Comparison of ENCODE assay signal across 30 mouse cellular contexts in the genomic region with DNA sequence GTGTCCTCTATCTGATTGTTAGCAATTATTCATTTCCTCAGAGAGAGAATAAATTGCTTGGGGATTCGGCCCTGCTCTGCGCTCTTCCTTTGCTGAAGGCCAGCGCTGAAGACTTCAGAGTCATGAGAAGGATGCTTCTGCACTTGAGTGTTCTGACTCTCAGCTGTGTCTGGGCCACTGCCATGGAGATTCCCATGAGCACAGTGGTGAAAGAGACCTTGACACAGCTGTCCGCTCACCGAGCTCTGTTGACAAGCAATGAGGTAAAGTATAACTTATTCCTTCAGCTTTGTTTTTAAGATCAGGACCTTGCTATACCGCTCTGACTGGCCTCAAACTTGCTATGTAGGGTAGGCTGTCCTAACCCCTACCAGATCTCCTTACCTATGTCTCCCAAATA. TPM values are rescaled to one million over a fixed set of nuclear protein-coding genes. Genes with fewer than 3 reads are reported as not detected.
DNase-seq lines count a peak whose midpoint lies in the region; ATAC-seq lines count a peak whose summit lies in the region.
"Had no signal": no experiment of that assay in that cellular context is flagged by ENCODE, and none has a peak within 500 bp of the region (broad histone marks: within the 10 kb centered on the region; RNA-seq: fewer than 3 reads in every experiment).

TSS of gene Il5 (plus strand) at position 80 of the 400 bp plus-strand sequence.

- H3K9me3 ChIP-seq in embryonic facial prominence, embryonic 14.5 days (ENCODE audit: control insufficient read depth, low read length), result no peaks in the 10 kb centered on the region
- no peaks in the 10 kb centered on the region for H3K9me3 ChIP-seq in embryonic facial prominence, embryonic 10.5 days
- H3K9me3 ChIP-seq: embryonic facial prominence, embryonic 12.5 days; embryonic facial prominence, embryonic 15.5 days; forebrain, embryonic 10.5 days; forebrain, embryonic 12.5 days; G1E had no signal

- H3K27me3 ChIP-seq in embryonic facial prominence, embryonic 14.5 days (replicated peaks; ENCODE audit: control insufficient read depth, insufficient read depth, low read length), result no peaks in the 10 kb centered on the region
- no peaks in the 10 kb centered on the region for H3K27me3 ChIP-seq in embryonic facial prominence, embryonic 10.5 days (replicated peaks; ENCODE audit: low read depth, poor library complexity, severe bottlenecking)
- H3K27me3 ChIP-seq: embryonic facial prominence, embryonic 12.5 days; embryonic facial prominence, embryonic 15.5 days; forebrain, embryonic 12.5 days had no signal

- no peak within 1 kb of the TSS for H3K9ac ChIP-seq in embryonic facial prominence, embryonic 14.5 days (ENCODE audit: low read depth, low read length)
- H3K9ac ChIP-seq: embryonic facial prominence, embryonic 12.5 days; embryonic facial prominence, embryonic 15.5 days; forebrain, embryonic 12.5 days had no signal

- H3K27ac ChIP-seq in embryonic facial prominence, embryonic 14.5 days (replicated peaks; ENCODE audit: low read depth, low read length), result no peak within 1 kb of the TSS
- no peak within 1 kb of the TSS for H3K27ac ChIP-seq in embryonic facial prominence, embryonic 10.5 days (replicated peaks)
- H3K27ac ChIP-seq: embryonic facial prominence, embryonic 12.5 days; embryonic facial prominence, embryonic 15.5 days; forebrain, embryonic 10.5 days; forebrain, embryonic 12.5 days; gastrocnemius, adult 2 months had no signal

- H3K36me3 ChIP-seq in embryonic facial prominence, embryonic 14.5 days (ENCODE audit: control insufficient read depth, insufficient read depth, low read length), result no peaks in the 10 kb centered on the region
- no peaks in the 10 kb centered on the region for H3K36me3 ChIP-seq in embryonic facial prominence, embryonic 10.5 days (replicated peaks)
- H3K36me3 ChIP-seq: embryonic facial prominence, embryonic 12.5 days; embryonic facial prominence, embryonic 15.5 days; forebrain, embryonic 10.5 days; forebrain, embryonic 12.5 days; G1E had no signal

- peak; percentile 54 for DNase-seq in adrenal gland, adult 2 months
- no peak for DNase-seq in adrenal gland, adult 8-10 months
- DNase-seq in embryonic facial prominence, embryonic 14.5 days (ENCODE audit: low spot score), result peak; percentile 4
- no peak for DNase-seq in embryonic facial prominence, embryonic 10.5 days (ENCODE audit: low spot score)
- DNase-seq in adrenal gland, postnatal 14 days, result peak; percentile 65
- DNase-seq in adrenal gland, postnatal 25 days, result peak; percentile 22
- no peak for DNase-seq in thymus, postnatal 14 days
- DNase-seq in layer of hippocampus, postnatal 36 days, result no peak
- DNase-seq: cerebellum, adult 11 months; cerebellum, adult 18-20 months; cerebellum, adult 8-10 months; cerebellum, adult 9-11 months; cerebellum, postnatal 14 days; cerebellum, postnatal 36 days; embryo, embryonic 11 days; gastrocnemius, adult 2 months had no signal

- 77% methylated on average over 6 of the region's 6 CpGs for WGBS in embryonic facial prominence, embryonic 14.5 days
- WGBS in embryonic facial prominence, embryonic 10.5 days, result 85% methylated on average over 6 of the region's 6 CpGs

- H3K4me1 ChIP-seq in embryonic facial prominence, embryonic 14.5 days (ENCODE audit: control insufficient read depth, insufficient read depth, low read length), result no peaks in the 10 kb centered on the region
- no peaks in the 10 kb centered on the region for H3K4me1 ChIP-seq in embryonic facial prominence, embryonic 10.5 days
- H3K4me1 ChIP-seq: embryonic facial prominence, embryonic 12.5 days; embryonic facial prominence, embryonic 15.5 days; forebrain, embryonic 10.5 days; forebrain, embryonic 12.5 days had no signal

- no peak within 1 kb of the TSS for H3K4me2 ChIP-seq in embryonic facial prominence, embryonic 14.5 days (ENCODE audit: low read depth, low read length)
- H3K4me2 ChIP-seq: embryonic facial prominence, embryonic 12.5 days; embryonic facial prominence, embryonic 15.5 days; forebrain, embryonic 12.5 days had no signal

- ATAC-seq in embryonic facial prominence, embryonic 14.5 days (ENCODE audit: low read depth), result no peak
- ATAC-seq: activated CD4-positive, CD25-positive, alpha-beta regulatory T cell, adult 4 months; CD4-positive, CD25-positive, alpha-beta regulatory T cell, adult 4 months; forebrain, embryonic 14.5 days; forebrain, embryonic 16.5 days; Patski had no signal

- no peak within 1 kb of the TSS for H3K4me3 ChIP-seq in embryonic facial prominence, embryonic 14.5 days (ENCODE audit: low read depth, low read length)
- H3K4me3 ChIP-seq in embryonic facial prominence, embryonic 10.5 days, result no peak within 1 kb of the TSS
- H3K4me3 ChIP-seq: embryonic facial prominence, embryonic 12.5 days; embryonic facial prominence, embryonic 15.5 days; erythroblast, embryonic 14.5 days; forebrain, embryonic 10.5 days; forebrain, embryonic 12.5 days; gastrocnemius, adult 2 months had no signal

RNA-seq across cellular contexts. Expression of gene Il5, which starts in this region (rescaled TPM):
- not detected for total RNA-seq in adrenal gland, adult 2 months (2021)
- 0.06 and 0.12 TPM in 2 replicates for polyA plus RNA-seq in adrenal gland, adult 2 months (2012; rRNA removed)
- not detected for total RNA-seq in adrenal gland, adult 8-10 months (2022)
- polyA plus RNA-seq in embryonic facial prominence, embryonic 14.5 days (2014; fragmentation: Nextera tagmentation; extraction: Ambion mirVana), result not detected in 2 replicates
- polyA plus RNA-seq in embryonic facial prominence, embryonic 10.5 days (2016; fragmentation: Nextera tagmentation; extraction: Ambion mirVana), result not detected in 2 replicates
- not detected in 2 replicates for total RNA-seq in adrenal gland, postnatal 14 days (2021)
- not detected in 2 replicates for total RNA-seq in adrenal gland, postnatal 25 days (2021)
- not detected for total RNA-seq in layer of hippocampus, postnatal 36 days (2021)
- total RNA-seq: CH12.LX; common myeloid progenitor, adult 5-6 weeks; gastrocnemius, adult 2 months had no signal
- polyA plus RNA-seq: brain, embryonic 14.5 days; CD4-positive, CD25-positive, alpha-beta regulatory T cell, adult 4 months; embryonic facial prominence, embryonic 12.5 days; embryonic facial prominence, embryonic 15.5 days; erythroblast, embryonic 14.5 days; forebrain, embryonic 12.5 days; forebrain, embryonic 14.5 days; forebrain, embryonic 16.5 days; G1E; Patski had no signal

Comparison
In these comparisons a context has a peak if more than half of its experiments do, and no peak if none do; other contexts are left out.
1. Peak in DNase-seq in adrenal gland, adult 2 months; RNA of the gene not detected or under 1 TPM.
2. Peak in DNase-seq in embryonic facial prominence, embryonic 14.5 days; RNA of the gene not detected or under 1 TPM.
3. Peak in DNase-seq in adrenal gland, postnatal 14 days; RNA of the gene not detected or under 1 TPM.
4. Peak in DNase-seq in adrenal gland, postnatal 25 days; RNA of the gene not detected or under 1 TPM.